Mouse (Mus musculus) CH12.LX (cell line): ENCODE data around the gene Olfr448.

Experiments
- CTCF ChIP-seq, 2 experiments: IDR thresholded peaks in 1 of 2; conservative IDR thresholded peaks in 1 of 2; 2 replicates each; pipeline ENCODE4 v1.5.1; 2011 to 2012; ENCODE audit warnings: low read depth in 2 of 2, low read length in 2 of 2, improper control_type of control experiment in 1 of 2, inconsistent platforms in 1 of 2, mild to moderate bottlenecking in 1 of 2, moderate library complexity in 1 of 2
- JUND ChIP-seq: conservative IDR thresholded peaks from 2 replicates; pipeline ENCODE4 v1.6.1; 2011; ENCODE audit warnings: low read depth, low read length, improper control_type of control experiment
- MYC ChIP-seq: IDR thresholded peaks from 2 replicates; pipeline ENCODE4 v1.6.1; 2011; ENCODE audit warnings: low read depth, mild to moderate bottlenecking, improper control_type of control experiment, low read length
- POLR2A ChIP-seq: IDR thresholded peaks from 2 replicates; pipeline ENCODE4 v1.6.1; 2011; ENCODE audit warnings: low read depth, mild to moderate bottlenecking, improper control_type of control experiment, low read length
- TCF12 ChIP-seq: IDR thresholded peaks from 2 replicates; pipeline ENCODE4 v1.6.1; 2014; ENCODE audit warnings: low read depth, mild to moderate bottlenecking, inconsistent platforms, low read length, improper control_type of control experiment
- ZC3H11A ChIP-seq: IDR thresholded peaks from 2 replicates; pipeline ENCODE4 v1.6.1; 2012; ENCODE audit warnings: low read depth, mild to moderate bottlenecking, inconsistent platforms, low read length, improper control_type of control experiment

DNA sequence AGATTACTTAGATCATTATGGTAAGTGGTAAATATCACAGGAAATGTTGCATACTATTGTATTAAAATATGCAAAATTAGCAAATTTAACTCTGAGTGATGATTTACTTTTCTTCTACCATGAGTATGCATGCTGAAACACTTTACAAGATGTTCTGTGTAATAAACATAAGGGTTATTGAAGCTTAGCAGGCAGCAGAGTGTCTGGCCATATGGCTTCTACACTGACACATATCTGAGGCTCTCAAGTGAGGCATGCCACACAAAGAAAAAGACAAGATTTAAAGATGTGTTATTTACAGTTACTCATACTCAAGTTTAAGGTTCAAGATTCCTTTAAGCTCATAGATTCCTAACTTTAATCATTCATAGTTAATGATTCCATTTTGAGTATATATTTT, 13.9 kb upstream of the Olfr448 start:
- TF ChIP-seq JUND: no peak
- TF ChIP-seq CTCF (conservative IDR thresholded peaks at IDR 0.05 in 1 of 2, IDR thresholded peaks at IDR 0.05 in 1 of 2; ENCODE audit: low read depth in 2 of 2, low read length in 2 of 2): no peak
- TF ChIP-seq POLR2A: no peak
- TF ChIP-seq ZC3H11A: no peak
- no peak for TF ChIP-seq MYC
- no peak for TF ChIP-seq TCF12
